Mouse (Mus musculus): Measurements from ENCODE around the gene Mapk8. TPM values are rescaled to one million over a fixed set of nuclear protein-coding genes. Genes with fewer than 3 reads are reported as not detected.

Mapk8 gene
- total and polyA plus RNA-seq, 2 experiments from 2014 or later = 34.7 to 193 TPM

DNA sequence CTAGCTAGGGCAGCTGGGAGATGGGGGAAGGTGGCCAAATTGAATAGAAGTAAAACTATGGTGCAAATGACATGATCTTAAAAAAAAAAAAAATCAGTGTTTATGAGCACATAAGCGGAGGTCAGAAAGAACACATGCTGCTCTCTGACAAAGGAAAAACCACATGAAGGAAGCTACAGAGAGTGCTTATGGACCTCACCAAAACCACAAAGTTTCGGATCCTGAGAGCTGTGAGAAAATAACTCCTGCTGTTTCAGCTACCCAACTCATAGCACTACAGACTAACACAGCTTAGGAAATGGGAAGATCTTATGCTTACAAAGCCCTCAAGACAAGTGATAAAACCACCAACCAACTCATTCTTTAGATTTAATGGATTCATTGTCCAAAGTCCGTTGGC, 46.9 kb downstream of the Mapk8 start:
- Histone ChIP-seq H3K9ac (no peak overlapping the region), H3K9me3 (ENCODE audit: low read length) (no peaks in the 10 kb centered on the region), H3K4me3 (ENCODE audit: low read depth, low read length) (no peak overlapping the region), H3K4me1 (ENCODE audit: insufficient read depth) (no peaks in the 10 kb centered on the region), H3K27ac (ENCODE audit: low read depth, low read length) (no peak overlapping the region), H3K4me2 (ENCODE audit: low read depth) (no peak overlapping the region), H3K27me3 (ENCODE audit: insufficient read depth, low read length) (no peaks in the 10 kb centered on the region), H3K36me3 (ENCODE audit: insufficient read depth) (no peaks in the 10 kb centered on the region; the same call in 1 of the 2 replicates)
- WGBS = 79% methylated on average over 3 of the region's 3 CpGs
- DNase-seq (no peak), ATAC-seq (no peak)
- no peak for TF ChIP-seq CTCF (IDR thresholded peaks at IDR 0.05; ENCODE audit: low read depth)

GRCm38 (mm10) chr14:33398065-33398860, 48.7 kb downstream of the Mapk8 start:
- ATAC-seq (no peak), DNase-seq (no peak)
- no peak for TF ChIP-seq CTCF (IDR thresholded peaks at IDR 0.05; ENCODE audit: low read depth)
- H3K36me3 ChIP-seq (ENCODE audit: insufficient read depth) = no peaks in the 10 kb centered on the region; the same call in 1 of the 2 replicates
- H3K9ac ChIP-seq = no peak overlapping the region
- no peak overlapping the region for H3K4me2 ChIP-seq (ENCODE audit: low read depth)
- no peak overlapping the region for H3K27ac ChIP-seq (ENCODE audit: low read depth, low read length)
- 88% methylated on average over 5 of the region's 5 CpGs for WGBS
- H3K9me3 ChIP-seq (ENCODE audit: low read length) = no peaks in the 10 kb centered on the region
- H3K4me1 ChIP-seq (ENCODE audit: insufficient read depth) = no peaks in the 10 kb centered on the region
- H3K4me3 ChIP-seq (ENCODE audit: low read depth, low read length) = no peak overlapping the region
- H3K27me3 ChIP-seq (ENCODE audit: insufficient read depth, low read length) = no peaks in the 10 kb centered on the region

- H3K4me1 ChIP-seq (ENCODE audit: insufficient read depth) = no peaks in the 10 kb centered on the region
- H3K36me3 ChIP-seq (ENCODE audit: insufficient read depth) = peaks cover 18% of the 10 kb centered on the region
- H3K4me3 ChIP-seq (ENCODE audit: low read depth, low read length) = no peak overlapping the region
- no peak overlapping the region for H3K4me2 ChIP-seq (ENCODE audit: low read depth)
- ATAC-seq (no peak), DNase-seq (no peak)
- H3K9ac ChIP-seq = no peak overlapping the region
- WGBS = 84% methylated on average over 6 of the region's 6 CpGs
- no peak overlapping the region for H3K27ac ChIP-seq (ENCODE audit: low read depth, low read length)
- no peaks in the 10 kb centered on the region for H3K9me3 ChIP-seq (ENCODE audit: low read length)
- TF ChIP-seq CTCF (IDR thresholded peaks at IDR 0.05; ENCODE audit: low read depth) = no peak
- no peaks in the 10 kb centered on the region for H3K27me3 ChIP-seq (ENCODE audit: insufficient read depth, low read length)
These were observed 66.0 kb downstream of the Mapk8 start for GRCm38 (mm10) chr14:33380830-33381457.

- Histone ChIP-seq H3K27me3 (ENCODE audit: insufficient read depth, low read length) (no peaks in the 10 kb centered on the region), H3K4me3 (ENCODE audit: low read depth, low read length) (no peak overlapping the region), H3K4me2 (ENCODE audit: low read depth) (no peak overlapping the region), H3K4me1 (ENCODE audit: insufficient read depth) (no peaks in the 10 kb centered on the region), H3K9me3 (ENCODE audit: low read length) (no peaks in the 10 kb centered on the region), H3K9ac (no peak overlapping the region), H3K27ac (ENCODE audit: low read depth, low read length) (no peak overlapping the region), H3K36me3 (ENCODE audit: insufficient read depth) (peaks cover 23% of the 10 kb centered on the region)
- TF ChIP-seq CTCF (IDR thresholded peaks at IDR 0.05; ENCODE audit: low read depth) = no peak
- DNase-seq (no peak), ATAC-seq (no peak)
- WGBS = 36% methylated on average over 5 of the region's 5 CpGs
These were observed 68.2 kb downstream of the Mapk8 start for GRCm38 (mm10) chr14:33378723-33379122.

- Histone ChIP-seq H3K4me2 (ENCODE audit: low read depth) (no peak overlapping the region), H3K27me3 (ENCODE audit: insufficient read depth, low read length) (no peaks in the 10 kb centered on the region), H3K36me3 (ENCODE audit: insufficient read depth) (peaks cover 15% of the 10 kb centered on the region), H3K27ac (ENCODE audit: low read depth, low read length) (no peak overlapping the region), H3K9ac (no peak overlapping the region), H3K4me1 (ENCODE audit: insufficient read depth) (no peaks in the 10 kb centered on the region), H3K9me3 (ENCODE audit: low read length) (no peaks in the 10 kb centered on the region), H3K4me3 (ENCODE audit: low read depth, low read length) (no peak overlapping the region)
- ATAC-seq (no peak), DNase-seq (no peak)
- WGBS = 86% methylated on average over 3 of the region's 3 CpGs
- TF ChIP-seq CTCF (IDR thresholded peaks at IDR 0.05; ENCODE audit: low read depth) = no peak
These were observed 69.7 kb downstream of the Mapk8 start for GRCm38 (mm10) chr14:33377211-33377610.

DNA sequence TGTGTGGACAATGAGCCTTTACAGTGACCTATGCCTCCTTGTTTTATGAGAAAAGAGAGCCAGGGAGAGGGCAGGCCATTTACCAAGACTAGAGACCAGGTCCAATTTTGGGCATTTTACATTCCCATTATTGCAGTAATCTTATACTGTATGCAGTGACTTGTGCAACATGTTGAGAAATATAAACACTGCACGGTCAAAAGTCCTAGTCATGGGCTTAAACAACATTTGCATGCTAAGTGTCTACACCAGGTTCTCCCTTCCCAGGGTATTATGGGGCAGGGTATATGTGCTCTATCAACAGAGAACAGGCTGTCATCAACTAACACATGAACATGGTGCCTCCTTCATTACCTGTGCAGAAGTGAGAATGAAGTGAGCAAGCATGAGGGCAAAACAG, 72.9 kb downstream of the Mapk8 start:
- 92% methylated on average over 1 of the region's 1 CpGs for WGBS
- no peak for DNase-seq

GRCm38 (mm10) chr14:33373271-33373670, 73.7 kb downstream of the Mapk8 start:
- H3K9me3 ChIP-seq (ENCODE audit: low read length) = no peaks in the 10 kb centered on the region
- H3K4me1 ChIP-seq (ENCODE audit: insufficient read depth) = no peaks in the 10 kb centered on the region
- no peaks in the 10 kb centered on the region for H3K27me3 ChIP-seq (ENCODE audit: insufficient read depth, low read length)
- WGBS = 68% methylated on average over 1 of the region's 1 CpGs
- H3K36me3 ChIP-seq (ENCODE audit: insufficient read depth) = peaks cover 7% of the 10 kb centered on the region; the same call in 1 of the 2 replicates
- H3K4me2 ChIP-seq (ENCODE audit: low read depth) = no peak overlapping the region
- no peak for DNase-seq
- no peak overlapping the region for H3K27ac ChIP-seq (ENCODE audit: low read depth, low read length)
- ATAC-seq = no peak
- H3K9ac ChIP-seq = no peak overlapping the region
- no peak for TF ChIP-seq CTCF (IDR thresholded peaks at IDR 0.05; ENCODE audit: low read depth)
- no peak overlapping the region for H3K4me3 ChIP-seq (ENCODE audit: low read depth, low read length)

More for the DNA sequence above, 72.9 kb downstream of the Mapk8 start:
- ATAC-seq = no peak
- Histone ChIP-seq H3K4me2 (ENCODE audit: low read depth) (no peak overlapping the region), H3K4me3 (ENCODE audit: low read depth, low read length) (no peak overlapping the region), H3K27ac (ENCODE audit: low read depth, low read length) (no peak overlapping the region), H3K4me1 (ENCODE audit: insufficient read depth) (no peaks in the 10 kb centered on the region), H3K9ac (no peak overlapping the region), H3K9me3 (ENCODE audit: low read length) (no peaks in the 10 kb centered on the region), H3K36me3 (ENCODE audit: insufficient read depth) (peaks cover 7% of the 10 kb centered on the region; the same call in 1 of the 2 replicates), H3K27me3 (ENCODE audit: insufficient read depth, low read length) (no peaks in the 10 kb centered on the region)
- TF ChIP-seq CTCF (IDR thresholded peaks at IDR 0.05; ENCODE audit: low read depth) = no peak
